Mouse (Mus musculus) T-cell, adult 2 months (primary cell): ENCODE measurements at regions not wholly inside any gene's neighbourhood (a gene's known extent, or its start where the extent isn't known, plus 50 kb on each side); places are given as distances from the start of the nearest gene placed in this dataset.
"Not testable (repeated sequence)": the region's sequence is repeated elsewhere in the genome, so short reads cannot be mapped to it uniquely, and the experiment has no call there.

Experiments used
- DNase-seq: peaks from one replicate; pipeline ENCODE4 v3.0.0; 2022; ENCODE audit warnings: low spot score

- DNase-seq: peak; percentile 4
Observed at GRCm38 (mm10) chr16:50533881-50534280, 57.1 kb downstream of the Ccdc54 start.

DNA sequence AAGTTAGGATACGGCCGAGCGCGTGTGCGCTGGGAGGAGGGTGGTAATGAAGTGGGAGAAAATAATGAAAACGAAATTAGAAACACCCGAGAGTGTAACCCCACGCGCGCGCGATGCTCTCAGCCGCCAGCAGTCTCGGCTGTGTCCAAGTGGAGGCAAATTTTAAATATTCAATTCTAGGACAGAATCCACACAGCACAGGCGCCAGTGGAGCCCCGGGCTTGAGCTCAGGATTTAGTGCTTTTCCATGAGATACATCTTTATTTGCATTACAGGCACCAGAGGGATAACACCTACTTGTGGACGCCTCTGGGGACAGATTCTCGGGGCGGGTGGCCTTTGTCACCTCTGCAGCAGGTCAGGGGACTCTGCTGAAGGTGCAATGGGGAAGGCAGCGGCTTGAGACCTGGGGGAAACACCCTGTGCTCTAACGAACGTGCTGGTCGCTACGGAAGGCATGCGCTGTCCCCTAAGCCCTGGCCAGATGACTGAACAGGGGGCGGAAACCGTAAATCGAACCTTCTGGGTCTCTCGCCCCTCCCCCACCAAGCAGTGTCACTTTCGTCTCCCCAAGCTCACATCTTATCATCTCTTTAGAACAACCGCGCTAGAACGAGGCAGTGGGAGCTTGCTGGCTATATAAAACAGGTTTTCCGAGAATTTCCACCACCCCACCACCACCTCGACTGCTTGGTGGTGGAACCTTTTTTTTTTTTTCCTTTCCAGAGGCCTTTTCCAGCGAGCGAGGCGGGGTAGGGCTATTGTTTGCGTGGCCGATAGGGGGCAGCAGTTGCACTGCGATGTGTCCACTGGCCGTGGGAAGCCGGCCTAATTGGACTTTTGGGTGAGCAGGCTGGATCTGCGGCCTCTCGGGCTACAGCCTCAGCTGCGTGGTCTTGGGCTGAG is 61.2 kb downstream of the Ccdc54 start:
- peak; percentile 61 for DNase-seq

GRCm38 (mm10) chr16:50528677-50529510 is 62.1 kb downstream of the Ccdc54 start:
- DNase-seq: peak; percentile 61

GRCm38 (mm10) chr16:50528355-50528676 is 62.6 kb downstream of the Ccdc54 start:
- no peak for DNase-seq

DNA sequence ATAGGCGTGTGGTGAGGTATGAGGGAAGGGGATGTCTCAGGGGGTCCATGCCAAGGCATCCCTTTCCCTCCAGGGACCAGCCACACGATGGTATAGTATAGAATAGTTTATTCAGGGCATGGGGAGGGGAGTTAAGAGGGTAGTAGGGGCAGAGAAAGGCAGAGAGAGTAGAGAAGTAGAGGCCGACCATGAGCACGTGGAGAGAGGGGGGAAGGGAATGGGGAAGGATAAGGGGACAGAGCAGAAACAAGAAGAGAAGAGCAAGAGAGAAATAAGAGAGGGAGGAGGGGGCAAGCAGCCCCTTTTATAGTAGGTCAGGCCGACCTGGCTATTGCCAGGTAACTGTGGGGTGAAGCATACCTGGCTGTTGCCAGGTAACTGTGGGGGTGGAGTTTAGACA is 64.0 kb downstream of the Ccdc54 start:
- DNase-seq: not testable (repeated sequence)

DNA sequence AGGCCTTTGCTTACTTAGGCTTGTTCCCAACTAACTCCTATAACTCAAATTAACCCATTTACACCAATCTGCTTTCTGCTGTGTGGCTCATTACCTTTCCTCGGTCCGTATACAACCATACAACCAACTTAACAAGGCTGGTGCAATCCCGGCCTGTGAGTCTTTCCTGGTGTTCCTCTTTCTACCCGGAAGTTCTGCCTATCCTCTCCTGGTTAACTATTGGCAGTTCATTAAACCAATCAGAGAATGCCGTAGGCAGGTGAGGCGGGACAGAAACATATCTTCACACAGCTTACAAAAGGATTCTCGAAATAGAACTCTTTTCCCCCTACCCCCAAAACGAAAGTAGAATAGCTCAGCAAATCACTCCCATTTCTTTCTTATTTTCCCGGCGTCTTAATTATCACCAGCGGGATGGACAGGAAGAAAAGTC is 65.0 kb downstream of the Ccdc54 start:
- DNase-seq: no peak

DNA sequence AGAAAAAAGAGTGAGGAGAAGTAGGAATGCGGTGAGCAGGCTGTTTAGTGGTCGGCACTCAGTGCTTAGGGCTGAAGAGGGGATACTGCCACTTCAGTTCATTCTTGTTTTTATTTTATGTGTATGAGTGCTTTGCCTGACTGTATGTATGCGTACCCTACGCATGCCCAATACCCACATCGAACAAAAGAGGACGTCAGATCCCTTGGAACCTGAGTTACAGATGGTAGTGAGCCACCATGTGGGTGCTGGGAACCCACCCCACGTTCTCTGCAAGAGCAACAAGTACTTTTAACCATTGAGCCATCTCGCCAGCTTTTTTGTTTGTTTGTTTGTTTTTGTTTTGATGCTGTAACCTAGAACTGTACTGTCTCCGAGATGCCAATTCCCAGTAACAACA is 65.5 kb downstream of the Ccdc54 start:
- no peak for DNase-seq

DNA sequence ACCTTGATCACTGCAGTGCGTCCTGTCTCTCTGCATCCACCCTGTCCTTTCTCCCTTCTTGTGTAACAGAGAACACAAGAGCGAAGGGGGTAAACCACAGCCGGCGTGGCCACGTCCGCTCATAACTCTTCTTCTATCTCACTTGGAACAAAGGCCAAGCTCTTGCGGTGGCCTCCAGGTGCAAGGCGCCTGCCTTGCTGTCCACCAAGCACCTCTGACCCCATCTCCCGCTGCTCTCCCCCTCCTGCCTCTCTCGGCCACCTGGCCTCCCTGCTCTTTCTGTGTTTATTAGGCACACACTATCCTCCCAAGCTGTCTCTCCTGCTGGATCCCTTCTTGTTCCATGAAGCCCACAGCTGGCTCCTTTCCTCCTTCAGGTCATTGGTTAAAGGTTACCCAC is 71.3 kb downstream of the Ccdc54 start:
- no peak for DNase-seq

DNA sequence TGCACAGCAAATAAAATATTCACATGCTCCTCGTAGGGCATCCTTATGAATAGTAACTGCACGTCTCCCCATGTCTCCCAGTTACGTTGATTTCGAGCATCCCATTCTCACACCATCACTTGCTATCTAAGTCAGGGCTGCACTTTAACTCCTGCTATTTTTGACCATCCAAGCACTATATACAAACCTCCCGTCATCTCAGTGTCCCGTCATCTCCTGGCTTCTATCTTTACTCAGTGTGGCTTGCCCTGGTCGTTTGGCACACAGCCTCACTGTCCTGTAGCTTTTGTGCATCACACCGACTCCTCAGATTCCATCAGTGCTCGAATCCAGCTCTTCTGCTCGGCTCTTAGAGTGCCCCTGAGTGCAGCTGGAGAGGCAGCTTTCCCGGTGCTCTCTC is 74.4 kb downstream of the Ccdc54 start:
- DNase-seq: no peak

GRCm38 (mm10) chr16:50515039-50515438 is 75.9 kb downstream of the Ccdc54 start:
- no peak for DNase-seq

- DNase-seq: no peak
Observed at GRCm38 (mm10) chr16:50512080-50512479, 78.9 kb downstream of the Ccdc54 start.

- DNase-seq: no peak
Observed at GRCm38 (mm10) chr16:50509529-50509895, 77.3 kb upstream of the Bbx start.

GRCm38 (mm10) chr16:50508673-50509528 is 76.7 kb upstream of the Bbx start:
- DNase-seq: no peak

GRCm38 (mm10) chr16:50504619-50505018 is 72.4 kb upstream of the Bbx start:
- DNase-seq: no peak

- DNase-seq: no peak
Observed at GRCm38 (mm10) chr16:50498909-50499308, 66.7 kb upstream of the Bbx start.

DNA sequence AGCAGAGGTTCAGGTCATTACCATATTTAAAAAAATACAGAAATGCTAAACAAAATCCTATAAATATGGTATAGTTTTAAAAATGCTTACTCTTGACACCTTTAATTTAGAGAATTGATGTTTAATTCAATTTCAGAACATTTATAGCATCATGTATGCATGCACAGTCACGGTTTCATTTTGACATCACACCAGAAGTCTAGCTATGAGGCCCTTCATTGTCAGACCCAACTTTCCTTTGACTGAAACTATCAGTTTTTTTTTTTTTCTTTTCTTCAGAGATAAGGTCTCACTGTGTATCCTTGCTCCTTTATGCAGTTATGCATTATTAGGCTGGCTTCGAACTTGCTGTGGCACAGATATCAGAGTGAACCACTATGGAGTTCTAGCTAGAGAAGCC is 61.5 kb upstream of the Bbx start:
- no peak for DNase-seq

DNA sequence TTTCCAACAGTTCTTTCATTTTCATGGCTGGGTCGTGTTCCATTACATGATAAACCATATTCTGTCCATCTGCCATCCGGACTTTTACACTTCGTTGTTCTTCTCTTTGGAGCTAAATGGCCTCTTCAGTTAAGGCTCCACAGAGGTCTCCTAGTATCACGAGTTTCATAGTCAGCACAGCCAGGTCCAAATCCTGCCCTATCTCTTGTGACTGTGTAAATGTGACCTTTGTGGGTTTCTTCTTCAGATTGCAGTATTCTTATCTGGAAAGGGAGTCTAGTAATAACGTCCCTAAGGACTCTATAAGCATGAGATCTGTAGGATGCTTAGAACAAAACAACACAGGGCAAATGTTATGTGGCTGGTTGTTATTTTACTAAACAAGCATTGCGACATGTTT is 57.1 kb upstream of the Bbx start:
- DNase-seq: no peak

DNA sequence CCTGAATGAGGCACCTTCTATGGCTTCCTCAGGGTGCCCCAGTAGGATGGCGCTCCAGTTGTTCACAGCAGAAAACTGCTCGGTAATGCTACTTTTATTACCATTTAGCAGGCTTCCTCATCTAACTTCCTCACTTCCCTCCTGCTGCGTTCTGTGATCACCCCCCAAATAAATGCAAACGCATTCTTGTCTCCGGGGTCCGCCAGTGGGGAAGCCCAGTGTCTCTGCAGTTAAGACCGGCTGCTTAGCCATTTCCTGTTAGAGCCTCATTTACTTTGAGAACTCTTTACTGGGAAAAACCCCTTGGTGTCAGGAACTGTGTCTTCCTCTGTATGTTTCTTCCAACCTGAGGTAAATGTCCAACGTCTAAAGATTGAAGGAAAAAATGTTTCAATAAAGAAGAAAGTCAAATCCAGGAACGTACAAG is 50.2 kb upstream of the Bbx start:
- no peak for DNase-seq
